Mouse (Mus musculus) embryonic facial prominence, embryonic 14.5 days (tissue): ENCODE data around the gene Kcne1. TPM values are rescaled to one million over a fixed set of nuclear protein-coding genes. Genes with fewer than 3 reads are reported as not detected.

Source experiments
- ATAC-seq: fragments of 200-750 bp; cut with Nextera tagmentation; 2 replicates; pipeline ENCODE4 v1.8.0; 2017; ENCODE audit warnings: low read depth, moderate number of reproducible peaks, moderate TSS enrichment
- DNase-seq: peaks from one replicate; pipeline ENCODE4 v3.0.0-alpha.2; 2015; ENCODE audit warnings: low spot score
- H3K27ac ChIP-seq: fragments of 300-500 bp; sonication (generic); replicated peaks from 2 replicates; pipeline ENCODE4 v1.5.1; 2014; ENCODE audit warnings: low read depth, mild to moderate bottlenecking, low read length, moderate library complexity
- H3K27me3 ChIP-seq: fragments of 300-500 bp; sonication (generic); replicated peaks from 2 replicates; pipeline ENCODE4 v1.6.1; 2014; ENCODE audit warnings: low read length; ENCODE audit not compliant: control insufficient read depth, insufficient read depth
- H3K36me3 ChIP-seq: fragments of 300-500 bp; sonication (generic); 2 replicates; pipeline ENCODE4 v1.6.1; 2014; ENCODE audit warnings: low read length, mixed read lengths; ENCODE audit not compliant: control insufficient read depth, insufficient read depth
- H3K4me1 ChIP-seq: fragments of 300-500 bp; sonication (generic); 2 replicates; pipeline ENCODE4 v1.6.1; 2014; ENCODE audit warnings: antibody characterized with exemption, low read length; ENCODE audit not compliant: control insufficient read depth, insufficient read depth
- H3K4me2 ChIP-seq: fragments of 300-500 bp; sonication (generic); 2 replicates; pipeline ENCODE4 v1.6.1; 2014; ENCODE audit warnings: low read depth, mild to moderate bottlenecking, low read length, moderate library complexity, mixed read lengths
- H3K4me3 ChIP-seq: fragments of 300-500 bp; sonication (generic); 2 replicates; pipeline ENCODE4 v1.5.1; 2014; ENCODE audit warnings: low read depth, mild to moderate bottlenecking, low read length
- H3K9ac ChIP-seq: fragments of 300-500 bp; sonication (generic); 2 replicates; pipeline ENCODE4 v1.6.1; 2014; ENCODE audit warnings: low read depth, mild to moderate bottlenecking, low read length, moderate library complexity, mixed read lengths
- H3K9me3 ChIP-seq: fragments of 300-500 bp; sonication (generic); 2 replicates; pipeline ENCODE4 v1.6.1; 2016; ENCODE audit warnings: low read length; ENCODE audit not compliant: control insufficient read depth
- WGBS: fragments of 180-500 bp; shearing (Covaris S2); extraction: QIAGEN DNeasy Blood & Tissue Kit; methylation state at CpG from one replicate; pipeline ENCODE4 v1.1.7; 2014; 5-methylcytosine and 5-hydroxymethylcytosine counted together
- polyA plus RNA-seq: library from polyadenylated mRNA; unstranded; fragments of >200 nt; fragmentation: Nextera tagmentation; extraction: Ambion mirVana; gene quantifications from 2 replicates; pipeline ENCODE4 v1.2.1, GENCODE M21; 2014

Gene Kcne1
- polyA plus RNA-seq, 1 experiment from 2014 or later, result 0.21 TPM

DNA sequence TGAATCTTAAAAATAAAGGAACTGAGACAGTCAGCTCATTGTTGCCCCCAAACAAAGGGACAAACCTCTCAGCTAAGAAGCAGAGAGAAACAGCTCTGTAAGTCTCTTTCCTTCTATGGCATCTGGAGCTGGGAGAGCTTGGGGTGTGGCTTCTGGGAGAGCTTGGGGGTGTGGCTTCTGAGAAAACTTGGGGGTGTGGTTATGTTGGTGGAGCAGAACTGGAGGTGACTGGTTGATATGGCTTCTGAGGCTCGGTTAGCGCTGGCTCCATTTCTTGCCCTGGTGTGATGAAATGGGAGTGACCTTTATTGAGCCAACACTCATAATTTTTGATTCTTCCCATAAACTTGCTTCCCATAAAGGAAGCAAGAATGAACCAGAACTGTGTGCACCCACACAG, 10.0 kb upstream of the Kcne1 start:
- no peaks in the 10 kb centered on the region for H3K36me3 ChIP-seq
- DNase-seq (peak; percentile 23), ATAC-seq (no peak)
- peaks cover 12% of the 10 kb centered on the region for H3K4me1 ChIP-seq
- H3K4me3 ChIP-seq, result no peak overlapping the region
- H3K9ac ChIP-seq, result 0 out of 2 replicates have a peak overlapping the region, but pooled peaks have one; percentile 5
- WGBS, result 44% methylated on average over 2 of the region's 2 CpGs
- no peak overlapping the region for H3K4me2 ChIP-seq
- no peak overlapping the region for H3K27ac ChIP-seq
- no peaks in the 10 kb centered on the region for H3K9me3 ChIP-seq
- no peaks in the 10 kb centered on the region for H3K27me3 ChIP-seq

GRCm38 (mm10) chr16:92365477-92365876, 6.2 kb upstream of the Kcne1 start:
- ATAC-seq, result no peak
- H3K4me2 ChIP-seq, result no peak overlapping the region
- H3K9ac ChIP-seq, result no peak overlapping the region
- H3K4me3 ChIP-seq, result no peak overlapping the region
- H3K36me3 ChIP-seq, result no peaks in the 10 kb centered on the region
- no peaks in the 10 kb centered on the region; the same call in 1 of the 2 replicates for H3K4me1 ChIP-seq
- H3K9me3 ChIP-seq, result no peaks in the 10 kb centered on the region
- WGBS, result 48% methylated on average over 7 of the region's 7 CpGs
- H3K27ac ChIP-seq, result no peak overlapping the region
- no peaks in the 10 kb centered on the region; the same call in 1 of the 2 replicates for H3K27me3 ChIP-seq
- DNase-seq, result peak; percentile 66

- peaks cover 4% of the 10 kb centered on the region; the same call in 1 of the 2 replicates for H3K27me3 ChIP-seq
- no peaks in the 10 kb centered on the region for H3K36me3 ChIP-seq
- H3K9me3 ChIP-seq, result no peaks in the 10 kb centered on the region
- H3K4me3 ChIP-seq, result no peak overlapping the region
- ATAC-seq, result no peak
- H3K4me1 ChIP-seq, result peaks cover 14% of the 10 kb centered on the region
- no peak overlapping the region for H3K27ac ChIP-seq
- no peak overlapping the region for H3K4me2 ChIP-seq
- no peak for DNase-seq
- WGBS, result 73% methylated on average over 7 of the region's 7 CpGs
- no peak overlapping the region for H3K9ac ChIP-seq
Measured at GRCm38 (mm10) chr16:92360711-92361110, 1.4 kb upstream of the Kcne1 start.

DNA sequence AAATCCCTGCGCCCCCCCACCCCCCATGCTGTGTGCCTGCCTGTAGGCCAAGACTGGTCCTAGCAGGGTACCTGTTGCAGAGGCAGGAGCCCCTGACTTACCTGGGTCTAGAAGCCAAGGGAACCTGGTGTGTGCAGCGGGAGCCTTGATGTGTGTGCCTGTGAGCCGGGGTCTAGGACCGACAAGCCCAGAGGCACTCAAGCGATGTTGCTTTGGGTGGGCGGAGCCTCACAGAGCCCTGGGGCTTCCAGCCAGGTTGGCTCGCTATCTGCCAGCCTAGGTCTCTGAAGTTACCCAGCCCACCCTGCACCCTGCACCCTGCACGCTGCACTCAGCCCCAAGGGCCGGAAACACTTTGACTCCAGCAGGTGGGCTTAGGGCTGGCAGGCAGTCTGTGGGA, 534 bp downstream of the Kcne1 start:
- WGBS, result 19% methylated on average over 9 of the region's 9 CpGs

DNA sequence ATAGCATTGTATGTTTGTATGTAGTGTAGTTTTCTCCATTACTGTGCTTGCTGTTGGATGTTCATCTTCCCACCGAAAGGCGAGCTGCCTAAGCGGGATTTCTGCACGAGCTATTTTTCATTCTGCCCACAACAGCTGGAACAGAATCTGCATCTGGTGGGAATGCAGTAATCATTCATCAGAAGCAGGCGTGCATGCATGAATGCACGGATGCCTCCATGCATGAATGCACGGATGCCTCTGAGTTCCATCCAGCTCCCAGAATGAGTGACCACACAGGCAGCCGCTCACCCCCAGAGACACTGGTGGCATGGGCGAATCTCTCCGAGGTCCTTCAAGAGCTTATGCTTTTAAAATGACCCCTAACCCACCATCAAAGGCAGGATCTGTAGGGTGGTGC, 1.7 kb downstream of the Kcne1 start:
- DNase-seq, result peak; percentile 45
- H3K27me3 ChIP-seq, result peaks cover 7% of the 10 kb centered on the region; the same call in 1 of the 2 replicates
- ATAC-seq, result no peak
- H3K4me1 ChIP-seq, result peaks cover 27% of the 10 kb centered on the region
- 47% methylated on average over 10 of the region's 10 CpGs for WGBS
- no peaks in the 10 kb centered on the region for H3K36me3 ChIP-seq
- no peaks in the 10 kb centered on the region for H3K9me3 ChIP-seq
- H3K27ac ChIP-seq, result no peak overlapping the region
- H3K4me3 ChIP-seq, result no peak overlapping the region
- no peak overlapping the region for H3K4me2 ChIP-seq
- no peak overlapping the region for H3K9ac ChIP-seq

More for the DNA sequence above, 534 bp downstream of the Kcne1 start:
- no peak overlapping the region for H3K9ac ChIP-seq
- DNase-seq (no peak), ATAC-seq (no peak)
- H3K9me3 ChIP-seq, result no peaks in the 10 kb centered on the region
- no peak overlapping the region for H3K27ac ChIP-seq
- no peak overlapping the region for H3K4me3 ChIP-seq
- no peaks in the 10 kb centered on the region for H3K36me3 ChIP-seq
- H3K27me3 ChIP-seq, result peaks cover 7% of the 10 kb centered on the region; the same call in 1 of the 2 replicates
- H3K4me2 ChIP-seq, result no peak overlapping the region; the same call in 1 of the 2 replicates
- peaks cover 23% of the 10 kb centered on the region for H3K4me1 ChIP-seq

GRCm38 (mm10) chr16:92357023-92357422, 2.2 kb downstream of the Kcne1 start:
- H3K4me1 ChIP-seq, result peaks cover 27% of the 10 kb centered on the region
- H3K9me3 ChIP-seq, result no peaks in the 10 kb centered on the region
- H3K36me3 ChIP-seq, result no peaks in the 10 kb centered on the region
- peaks cover 7% of the 10 kb centered on the region; the same call in 1 of the 2 replicates for H3K27me3 ChIP-seq
- DNase-seq (no peak), ATAC-seq (no peak)
- no peak overlapping the region for H3K9ac ChIP-seq
- H3K4me3 ChIP-seq, result no peak overlapping the region
- 84% methylated on average over 9 of the region's 9 CpGs for WGBS
- no peak overlapping the region for H3K27ac ChIP-seq
- H3K4me2 ChIP-seq, result no peak overlapping the region

GRCm38 (mm10) chr16:92355982-92356381, 3.3 kb downstream of the Kcne1 start:
- peaks cover 7% of the 10 kb centered on the region; the same call in 1 of the 2 replicates for H3K27me3 ChIP-seq

DNA sequence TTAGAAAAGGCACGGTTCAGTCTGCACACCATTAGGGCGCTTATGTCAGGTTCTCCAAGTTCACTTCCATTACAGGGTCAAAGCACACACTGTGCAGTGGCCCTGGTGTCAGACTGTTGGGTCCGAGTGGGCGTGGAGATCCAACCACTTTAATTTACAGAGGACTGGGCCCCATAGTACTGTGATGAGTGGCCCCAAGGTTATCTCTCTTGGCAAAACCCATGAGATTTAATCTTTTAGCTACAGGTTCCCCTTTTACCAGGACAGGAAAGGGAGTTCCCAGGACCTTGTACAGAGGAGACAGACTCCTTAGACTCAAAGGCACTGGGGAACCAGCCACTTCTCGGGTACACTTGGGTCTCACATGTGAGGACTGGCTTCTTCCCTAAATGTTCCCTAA, 3.9 kb downstream of the Kcne1 start:
- no peak overlapping the region for H3K4me3 ChIP-seq
- ATAC-seq (no peak), DNase-seq (no peak)
- peaks cover 7% of the 10 kb centered on the region; the same call in 1 of the 2 replicates for H3K27me3 ChIP-seq
- no peak overlapping the region for H3K4me2 ChIP-seq
- no peaks in the 10 kb centered on the region for H3K36me3 ChIP-seq
- H3K9me3 ChIP-seq, result no peaks in the 10 kb centered on the region
- no peak overlapping the region for H3K9ac ChIP-seq
- no peak overlapping the region for H3K27ac ChIP-seq
- H3K4me1 ChIP-seq, result peaks cover 27% of the 10 kb centered on the region
- 81% methylated on average over 5 of the region's 5 CpGs for WGBS

More at GRCm38 (mm10) chr16:92355982-92356381, 3.3 kb downstream of the Kcne1 start:
- no peak overlapping the region for H3K4me3 ChIP-seq
- ATAC-seq, result no peak
- H3K27ac ChIP-seq, result no peak overlapping the region
- H3K4me2 ChIP-seq, result no peak overlapping the region
- H3K9ac ChIP-seq, result no peak overlapping the region
- 77% methylated on average over 11 of the region's 11 CpGs for WGBS
- no peaks in the 10 kb centered on the region for H3K36me3 ChIP-seq
- H3K4me1 ChIP-seq, result peaks cover 27% of the 10 kb centered on the region
- no peak for DNase-seq
- no peaks in the 10 kb centered on the region for H3K9me3 ChIP-seq

- ATAC-seq (0 out of 2 replicates have a peak, but pooled peaks have one; percentile 35), DNase-seq (peak; percentile 50)
- WGBS, result 28% methylated on average over 2 of the region's 2 CpGs
- H3K4me1 ChIP-seq, result peaks cover 23% of the 10 kb centered on the region
- H3K27ac ChIP-seq, result no peak overlapping the region
- peaks cover 7% of the 10 kb centered on the region; the same call in 1 of the 2 replicates for H3K27me3 ChIP-seq
- no peak overlapping the region for H3K9ac ChIP-seq
- no peaks in the 10 kb centered on the region for H3K9me3 ChIP-seq
- H3K4me2 ChIP-seq, result no peak overlapping the region
- no peak overlapping the region for H3K4me3 ChIP-seq
- no peaks in the 10 kb centered on the region for H3K36me3 ChIP-seq
Measured at GRCm38 (mm10) chr16:92353897-92354296, 5.4 kb downstream of the Kcne1 start.
